ENCODE assay signal across 17 mouse cellular contexts in the genomic region with DNA sequence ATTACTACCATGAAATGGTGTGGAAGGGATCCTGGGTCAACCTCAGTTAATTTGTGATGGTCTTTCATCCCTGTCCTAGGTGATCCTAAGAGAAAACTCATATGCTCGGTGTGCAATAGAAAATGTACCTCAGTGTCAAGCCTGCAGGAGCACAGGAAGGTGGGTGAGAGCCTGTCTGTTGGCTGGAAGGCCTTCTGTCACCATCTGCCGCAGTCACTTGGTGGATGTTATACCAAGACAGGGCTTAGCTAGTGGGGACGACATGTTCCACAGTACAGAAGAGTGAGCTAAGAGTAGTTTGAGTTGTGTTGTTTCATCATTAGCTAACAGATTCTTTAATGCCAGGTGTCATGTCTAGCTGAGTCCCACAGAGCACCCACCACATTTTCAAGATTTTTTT.
"Had no signal": no experiment of that assay in that cellular context is flagged by ENCODE, and none has a peak within 500 bp of the region (broad histone marks: within the 10 kb centered on the region; RNA-seq: fewer than 3 reads in every experiment).

No protein-coding gene starts in this region.

- H3K27ac ChIP-seq: kidney, postnatal 0 days; limb, embryonic 12.5 days; liver, embryonic 13.5 days; lung, embryonic 15.5 days; macrophage; midbrain, embryonic 15.5 days; neural tube, embryonic 12.5 days; stomach, embryonic 15.5 days had no signal

- ATAC-seq: liver, postnatal 0 days; midbrain, embryonic 15.5 days had no signal

- H3K4me3 ChIP-seq: limb, embryonic 12.5 days; liver, embryonic 13.5 days; lung, embryonic 15.5 days; megakaryocyte, embryonic 14.5 days; midbrain, embryonic 15.5 days; neural tube, embryonic 12.5 days; stomach, embryonic 15.5 days had no signal

- DNase-seq: kidney, adult 9 months; kidney, postnatal 4 days; liver; liver, embryonic 13.5 days; liver, postnatal 0 days; lung, postnatal 14 days; retina, postnatal 1 day; thymus, adult 2 months; thymus, postnatal 25 days had no signal
